Mouse (Mus musculus) right cerebral cortex, adult 18-20 months (tissue): Measurements from ENCODE around the gene Git1.
"Not testable (repeated sequence)": the region's sequence is repeated elsewhere in the genome, so short reads cannot be mapped to it uniquely, and the experiment has no call there.

ENCODE experiments used
- DNase-seq: peaks from one replicate; pipeline ENCODE4 v3.0.0; 2022; ENCODE audit warnings: mixed read lengths

Git1 gene

DNA sequence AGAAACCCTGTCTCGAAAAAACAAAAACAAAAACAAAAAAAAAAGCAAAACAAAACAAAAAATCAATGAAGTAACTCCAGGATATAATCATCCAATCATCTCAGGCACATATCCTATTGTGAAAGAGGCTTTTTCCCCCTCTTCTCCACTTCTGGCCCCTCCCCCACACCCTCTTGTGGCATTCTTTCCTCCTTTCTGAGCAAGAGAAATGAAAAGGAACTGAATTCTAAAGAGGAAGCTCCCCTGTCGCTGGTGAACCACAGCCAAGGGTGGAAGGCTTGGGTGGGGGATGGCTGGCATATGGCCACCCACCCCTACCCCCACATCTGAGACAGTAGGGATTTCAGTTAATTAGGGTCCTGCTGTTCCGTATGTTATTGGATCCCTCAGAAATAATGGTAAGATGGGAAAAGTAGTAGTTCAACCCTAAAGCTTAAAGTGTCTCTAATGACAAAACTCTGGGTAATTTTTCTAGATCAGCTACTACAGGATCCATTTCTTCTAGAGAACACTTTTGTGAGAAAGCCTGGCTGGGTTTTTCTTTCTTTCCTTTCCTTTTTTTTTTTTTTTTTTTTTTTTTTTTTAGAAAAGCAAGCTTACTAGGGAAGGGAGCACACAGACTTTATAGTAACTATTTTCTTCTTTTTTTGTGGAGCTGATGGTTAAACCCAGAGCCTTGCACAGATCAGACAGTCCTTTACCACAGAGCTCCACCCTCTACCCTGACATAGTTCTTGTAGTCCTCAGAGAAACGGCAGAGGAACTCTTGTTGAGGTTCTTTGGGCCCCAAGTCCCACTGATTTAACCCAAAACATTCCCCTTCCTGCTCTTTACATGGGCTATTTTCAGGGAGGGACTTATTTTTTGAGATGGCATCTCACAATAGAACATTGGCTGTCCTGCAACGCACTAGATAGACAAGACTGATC, 27.5 kb downstream of the Git1 start:
- DNase-seq, result no peak

DNA sequence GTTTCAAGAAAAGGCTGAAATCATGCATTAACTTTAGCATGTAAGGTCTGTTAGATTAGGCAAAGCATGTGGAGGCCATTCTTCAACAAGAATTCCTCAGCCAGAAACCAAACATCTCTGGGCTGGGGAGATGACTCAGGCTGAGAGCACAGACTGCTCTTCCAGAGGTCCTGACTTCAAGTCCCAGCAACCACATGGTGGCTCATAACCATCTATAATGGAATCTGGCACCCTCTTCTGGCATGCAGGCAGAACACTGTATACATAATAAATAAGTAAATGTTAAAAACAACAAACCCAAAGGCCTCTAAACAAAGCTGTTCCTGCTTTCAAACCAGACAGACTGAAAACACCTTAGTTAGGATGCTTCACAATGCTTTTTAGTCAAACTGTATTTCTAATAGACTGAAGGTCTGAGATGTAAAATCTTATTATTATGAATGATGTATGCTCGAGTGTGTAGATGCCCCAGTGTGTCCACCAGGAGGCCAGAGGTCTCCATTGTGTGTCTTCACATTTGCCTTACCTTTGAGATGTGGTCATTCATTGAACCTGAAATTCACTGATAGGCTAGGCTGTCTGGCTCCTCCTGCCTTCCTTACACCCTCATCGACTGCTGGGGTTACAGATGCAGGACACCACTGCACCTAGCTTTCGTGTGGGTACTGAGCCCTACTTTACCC, 32.6 kb downstream of the Git1 start:
- no peak for DNase-seq

DNA sequence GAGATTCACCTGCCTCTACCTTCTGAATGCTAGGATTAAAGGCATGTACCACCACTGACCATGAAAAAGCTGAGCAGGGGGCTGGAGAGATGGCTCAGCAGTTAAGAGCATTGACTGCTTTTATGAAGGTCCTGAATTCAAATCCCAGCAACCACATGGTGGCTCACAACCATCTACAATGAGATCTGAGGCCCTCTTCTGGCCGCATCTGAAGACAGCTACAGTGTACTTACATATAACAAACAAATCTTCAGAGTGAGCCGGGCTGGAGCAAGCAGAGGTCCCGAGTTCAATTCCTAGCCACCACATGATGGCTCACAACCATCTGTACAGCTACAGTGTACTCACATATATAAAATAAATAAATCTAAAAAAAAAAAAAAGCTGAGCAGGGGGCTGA, 35.1 kb downstream of the Git1 start:
- not testable (repeated sequence) for DNase-seq

DNA sequence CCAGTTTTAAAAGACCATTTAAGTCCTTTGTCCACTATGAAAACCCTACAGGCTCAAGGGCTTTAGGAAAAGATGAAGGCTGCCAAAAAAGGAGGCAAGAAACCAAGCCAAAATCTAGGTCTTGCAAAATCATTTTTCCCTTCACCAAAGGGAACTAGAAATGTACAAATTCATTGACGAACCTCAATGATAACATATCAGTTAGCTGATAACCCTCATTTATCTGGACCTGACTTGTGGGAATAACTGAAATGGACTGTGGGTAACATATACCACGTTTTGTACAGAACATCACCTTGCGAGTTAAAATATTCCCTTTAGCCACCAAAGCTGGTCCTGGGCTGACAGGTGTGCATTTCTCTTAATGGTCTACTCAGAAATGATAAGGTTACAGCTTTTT, 36.3 kb downstream of the Git1 start:
- no peak for DNase-seq

DNA sequence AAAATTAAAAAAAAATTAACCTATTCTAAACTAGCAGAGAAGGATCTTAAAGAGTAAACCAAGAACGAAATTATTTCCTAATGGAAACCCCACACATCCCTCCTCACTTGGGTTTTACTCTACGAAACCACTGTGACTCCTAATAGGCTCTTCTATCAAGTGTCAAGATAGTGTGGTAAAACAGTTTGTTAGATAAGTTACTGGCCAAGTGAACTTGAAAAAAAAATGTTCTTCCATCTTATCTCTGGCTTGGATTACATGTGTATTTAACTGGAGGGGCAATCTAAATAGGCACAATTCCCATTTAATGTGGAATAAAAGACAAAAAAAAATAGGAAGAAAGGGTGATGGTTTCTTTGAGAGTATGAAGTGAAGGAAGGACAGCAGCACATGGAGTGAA, 37.5 kb downstream of the Git1 start:
- DNase-seq, result no peak

DNA sequence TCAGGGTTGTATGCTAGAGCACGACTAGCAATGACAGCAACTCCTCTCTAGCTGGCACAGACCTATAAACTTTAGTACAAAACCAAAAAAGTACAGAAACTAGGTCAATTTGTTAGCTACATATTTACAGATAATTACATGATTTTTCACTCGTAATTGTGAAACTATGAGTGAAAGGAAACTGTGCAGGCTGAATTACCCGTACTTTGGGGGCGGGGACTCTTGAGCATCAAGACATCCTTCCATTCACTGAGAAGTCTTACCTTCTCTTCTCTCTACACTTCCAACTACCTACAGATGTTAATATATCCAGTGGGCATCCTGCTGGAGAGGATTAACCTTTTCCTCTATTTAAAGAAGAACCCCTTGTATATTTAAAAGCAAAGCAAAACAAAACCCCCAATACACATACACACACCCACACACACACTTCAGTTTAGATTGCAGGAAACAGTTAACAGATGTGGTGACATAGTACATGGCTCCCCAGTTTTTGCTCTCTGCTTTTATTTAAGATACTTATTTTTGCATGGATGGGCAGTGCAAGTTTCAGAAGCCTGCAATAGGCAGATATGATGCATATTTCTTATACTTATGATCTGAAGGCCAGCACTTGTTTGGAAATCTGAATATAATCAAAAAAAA, 39.0 kb downstream of the Git1 start:
- no peak for DNase-seq

DNA sequence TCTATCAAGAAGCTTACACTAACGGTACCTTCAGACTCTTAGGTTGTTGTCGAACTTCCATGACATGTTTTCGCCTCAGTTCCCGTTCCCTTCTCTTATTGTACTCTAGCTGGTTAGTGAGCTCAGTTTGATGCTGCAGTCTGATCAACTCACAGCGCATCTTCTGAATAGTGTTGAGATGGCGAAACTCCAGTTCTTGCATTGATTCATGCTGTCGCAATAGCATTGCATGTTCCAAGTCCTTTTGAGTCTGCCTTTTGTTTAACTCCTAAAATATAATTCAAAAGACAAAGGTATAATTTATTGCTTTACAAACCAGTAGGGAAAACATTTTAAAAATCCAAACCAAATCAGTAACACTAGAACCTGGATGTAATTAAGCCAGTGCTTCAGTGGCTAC, 51.9 kb downstream of the Git1 start:
- DNase-seq, result no peak
